Mouse (Mus musculus): ENCODE measurements at regions not wholly inside any gene's neighbourhood (a gene's known extent, or its start where the extent isn't known, plus 50 kb on each side); places are given as distances from the start of the nearest gene placed in this dataset.

DNA sequence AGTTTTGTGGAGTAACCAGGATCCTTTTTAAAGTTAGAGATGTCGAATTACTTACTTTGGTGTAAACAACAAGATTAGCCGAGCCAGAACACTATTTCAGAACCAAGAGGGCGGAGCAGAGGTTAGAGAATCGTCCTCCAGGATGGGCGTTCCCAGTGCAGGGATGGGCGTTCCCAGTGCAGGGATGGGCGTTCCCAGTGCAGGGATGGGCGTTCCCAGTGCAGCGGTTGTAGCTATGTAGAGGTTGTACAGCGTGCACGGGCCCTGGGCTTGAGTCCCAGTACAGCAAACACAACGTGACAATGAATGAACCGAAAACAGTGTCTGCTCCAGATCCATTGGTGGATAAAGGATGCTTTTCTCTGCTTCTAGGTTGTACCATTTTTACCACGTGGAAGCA, 125.8 kb upstream of the Tbc1d5 start:
- TF ChIP-seq CTCF (IDR thresholded peaks at IDR 0.05; ENCODE audit: low read depth) (no peak), EP300 (optimal IDR thresholded peaks at IDR 0.05) (no peak)
